In genomic region chr2:163534958-163535524, GRCm38 (mm10) we compare ENCODE assay signal across 8 mouse cellular contexts. TPM values are rescaled to one million over a fixed set of nuclear protein-coding genes. Genes with fewer than 3 reads are reported as not detected.
A peak's percentile ranks its signal among the peaks of the same experiment; 100 is the strongest.
DNase-seq lines count a peak whose midpoint lies in the region; ATAC-seq and TF ChIP-seq lines count a peak whose summit lies in the region.

No protein-coding gene starts in this region.

- peak; percentile 80 for ATAC-seq in erythroid progenitor cell, adult 5-6 weeks (replicated peaks; ENCODE audit: low FRiP score, poor library complexity, severe bottlenecking)
- no peak for ATAC-seq in heart, embryonic 13.5 days (ENCODE audit: extremely low read depth, insufficient number of reproducible peaks, low FRiP score, low TSS enrichment)
- ATAC-seq in kidney, postnatal 0 days (replicated peaks; ENCODE audit: low FRiP score, low read depth), result peak; percentile 89
- ATAC-seq in liver, embryonic 11.5 days (replicated peaks; ENCODE audit: low FRiP score), result peak; percentile 53

- 10% methylated on average over 22 of the region's 22 CpGs for WGBS in heart, embryonic 13.5 days
- 4% methylated on average over 22 of the region's 22 CpGs for WGBS in kidney, postnatal 0 days
- WGBS in liver, embryonic 11.5 days, result 8% methylated on average over 22 of the region's 22 CpGs

- H3K27me3 ChIP-seq in heart, embryonic 13.5 days (replicated peaks), result peaks cover 53% of the 10 kb centered on the region
- H3K27me3 ChIP-seq in kidney, postnatal 0 days (ENCODE audit: insufficient read depth, low read length), result no peaks in the 10 kb centered on the region
- no peaks in the 10 kb centered on the region for H3K27me3 ChIP-seq in liver, embryonic 11.5 days (replicated peaks; ENCODE audit: control insufficient read depth, insufficient read depth, low read length)
- peaks cover 53% of the 10 kb centered on the region for H3K27me3 ChIP-seq in myocyte (ENCODE audit: control insufficient read depth, insufficient read depth, insufficient read length)

- peak overlapping the region; percentile 44 for H3K4me3 ChIP-seq in heart, embryonic 13.5 days
- H3K4me3 ChIP-seq in kidney, postnatal 0 days (replicated peaks; ENCODE audit: low read depth, low read length), result 0 out of 2 replicates have a peak overlapping the region, but pooled peaks have one; percentile 13
- peak overlapping the region; percentile 21; the same call in 1 of the 2 replicates for H3K4me3 ChIP-seq in liver, embryonic 11.5 days (ENCODE audit: low read depth, low read length)
- H3K4me3 ChIP-seq in myocyte, result no peak overlapping the region

- peaks cover 7% of the 10 kb centered on the region for H3K4me1 ChIP-seq in heart, embryonic 13.5 days
- H3K4me1 ChIP-seq in kidney, postnatal 0 days (replicated peaks; ENCODE audit: insufficient read depth, low read length), result no peaks in the 10 kb centered on the region
- no peaks in the 10 kb centered on the region; the same call in 1 of the 2 replicates for H3K4me1 ChIP-seq in liver, embryonic 11.5 days (replicated peaks; ENCODE audit: control insufficient read depth, insufficient read depth, low read length)

- H3K9ac ChIP-seq in heart, embryonic 13.5 days, result peak overlapping the region; percentile 72
- H3K9ac ChIP-seq in kidney, postnatal 0 days (ENCODE audit: low read depth, low read length), result 0 out of 2 replicates have a peak overlapping the region, but pooled peaks have one; percentile 14
- no peak overlapping the region for H3K9ac ChIP-seq in liver, embryonic 11.5 days (ENCODE audit: low read depth, low read length)

- no peak overlapping the region for H3K27ac ChIP-seq in heart, embryonic 13.5 days (replicated peaks)
- H3K27ac ChIP-seq in kidney, postnatal 0 days, result peak overlapping the region; percentile 21; the same call in 1 of the 2 replicates
- no peak overlapping the region for H3K27ac ChIP-seq in liver, embryonic 11.5 days (ENCODE audit: low read depth, low read length)

- peak overlapping the region; percentile 72 for H3K4me2 ChIP-seq in heart, embryonic 13.5 days
- peak overlapping the region; percentile 58 for H3K4me2 ChIP-seq in kidney, postnatal 0 days (ENCODE audit: low read length)
- H3K4me2 ChIP-seq in liver, embryonic 11.5 days, result peak overlapping the region; percentile 62
- H3K4me2 ChIP-seq in myocyte (ENCODE audit: low read depth), result peak overlapping the region; percentile 64

- peak; percentile 96 for TF ChIP-seq CTCF in kidney, postnatal 0 days (IDR thresholded peaks at IDR 0.05; ENCODE audit: low read depth)

- no peaks in the 10 kb centered on the region for H3K79me2 ChIP-seq in myocyte (ENCODE audit: control insufficient read depth, insufficient read depth)

- peak; percentile 86 for DNase-seq in CD4-positive, CD25-positive, alpha-beta regulatory T cell, adult 2 months (ENCODE audit: low read depth, low spot score)
- DNase-seq in brain, embryonic 18.5 days (ENCODE audit: low read depth, low spot score), result peak; percentile 71
- peak; percentile 92 for DNase-seq in kidney, postnatal 0 days (ENCODE audit: low spot score)
- DNase-seq in liver, embryonic 11.5 days (ENCODE audit: low spot score), result peak; percentile 80
- DNase-seq in spleen, postnatal 4 days (ENCODE audit: low spot score in 2 of 2), result peak; percentile 81 to 94

- no peak for TF ChIP-seq POLR2A in myocyte (IDR thresholded peaks at IDR 0.05; ENCODE audit: insufficient read length, low read depth)

- H3K36me3 ChIP-seq in heart, embryonic 13.5 days, result no peaks in the 10 kb centered on the region
- H3K36me3 ChIP-seq in kidney, postnatal 0 days (ENCODE audit: insufficient read depth, low read length), result no peaks in the 10 kb centered on the region
- no peaks in the 10 kb centered on the region for H3K36me3 ChIP-seq in liver, embryonic 11.5 days (ENCODE audit: control insufficient read depth, insufficient read depth, low read length)
- no peaks in the 10 kb centered on the region for H3K36me3 ChIP-seq in myocyte (ENCODE audit: control insufficient read depth, insufficient read depth)

- no peaks in the 10 kb centered on the region for H3K9me3 ChIP-seq in heart, embryonic 13.5 days
- H3K9me3 ChIP-seq in kidney, postnatal 0 days (replicated peaks; ENCODE audit: low read length), result no peaks in the 10 kb centered on the region
- no peaks in the 10 kb centered on the region for H3K9me3 ChIP-seq in liver, embryonic 11.5 days (ENCODE audit: control insufficient read depth, low read length)

- no peak overlapping the region for H3ac ChIP-seq in myocyte (ENCODE audit: control insufficient read depth, insufficient read length)

TF ChIP-seq in myocyte, 11 proteins besides CTCF, POLR2A, EP300 and RAD21:
- no peak for TF ChIP-seq MYOD1 (IDR thresholded peaks at IDR 0.05; ENCODE audit: control insufficient read depth in 1 of 3, insufficient read length in 2 of 3, low read depth in 2 of 3)
- no peak for TF ChIP-seq POLR2AphosphoS2 (IDR thresholded peaks at IDR 0.05; ENCODE audit: insufficient read length, low read depth)
- no peak for TF ChIP-seq USF1 (IDR thresholded peaks at IDR 0.05; ENCODE audit: low read depth)
- no peak for TF ChIP-seq TCF3 (IDR thresholded peaks at IDR 0.05; ENCODE audit: insufficient read length, low read depth)
- no peak for TF ChIP-seq MYOG (IDR thresholded peaks at IDR 0.05; ENCODE audit: control insufficient read depth in 1 of 3, insufficient read depth in 1 of 3, insufficient read length in 2 of 3, low read depth in 2 of 3)
- TF ChIP-seq SRF (IDR thresholded peaks at IDR 0.05; ENCODE audit: control insufficient read depth, insufficient read length, low read depth), result no peak
- no peak for TF ChIP-seq MAX (IDR thresholded peaks at IDR 0.05; ENCODE audit: low read depth)
- no peak for TF ChIP-seq E2F4 (IDR thresholded peaks at IDR 0.05; ENCODE audit: insufficient read depth)
- no peak for TF ChIP-seq CEBPB (IDR thresholded peaks at IDR 0.05; ENCODE audit: insufficient read depth, poor library complexity, severe bottlenecking)
- TF ChIP-seq REST (IDR thresholded peaks at IDR 0.05; ENCODE audit: insufficient read depth, insufficient read length), result no peak
- TF ChIP-seq TCF12 (IDR thresholded peaks at IDR 0.05; ENCODE audit: insufficient read depth, poor library complexity, severe bottlenecking), result no peak

RNA-seq across cellular contexts. Expression of gene Hnf4a, which starts 28.4 kb away (rescaled TPM):
- total RNA-seq in erythroid progenitor cell, adult 5-6 weeks (2015; ENCODE audit: low replicate concordance), result not detected in 2 replicates
- total RNA-seq in erythroid progenitor cell, adult 5-6 weeks (2017; ENCODE audit: low replicate concordance), result not detected in 2 replicates
- 0.20 and 0.71 TPM in 2 replicates for polyA plus RNA-seq in heart, embryonic 13.5 days (2015; fragmentation: Nextera tagmentation; extraction: Ambion mirVana)
- polyA plus RNA-seq in kidney, postnatal 0 days (2015; fragmentation: Nextera tagmentation; extraction: Ambion mirVana), result 21.6 and 24.3 TPM in 2 replicates
- polyA plus RNA-seq in liver, embryonic 11.5 days (2014; fragmentation: Nextera tagmentation; extraction: Ambion mirVana), result 18.9 and 20.0 TPM in 2 replicates
- polyA plus RNA-seq in myocyte (2012; fragmentation: generic; extraction: Trizol), result not detected

RNA-seq across cellular contexts. Expression of gene R3hdml, which starts 42.9 kb away (rescaled TPM):
- total RNA-seq in erythroid progenitor cell, adult 5-6 weeks (2015; ENCODE audit: low replicate concordance), result not detected in 2 replicates
- total RNA-seq in erythroid progenitor cell, adult 5-6 weeks (2017; ENCODE audit: low replicate concordance), result not detected in 2 replicates
- polyA plus RNA-seq in heart, embryonic 13.5 days (2015; fragmentation: Nextera tagmentation; extraction: Ambion mirVana), result not detected in 2 replicates
- polyA plus RNA-seq in kidney, postnatal 0 days (2015; fragmentation: Nextera tagmentation; extraction: Ambion mirVana), result 27.4 and 29.8 TPM in 2 replicates
- not detected in 2 replicates for polyA plus RNA-seq in liver, embryonic 11.5 days (2014; fragmentation: Nextera tagmentation; extraction: Ambion mirVana)
- polyA plus RNA-seq in myocyte (2012; fragmentation: generic; extraction: Trizol), result 44.0 TPM

Comparison
In these comparisons a context has a peak if more than half of its experiments do, and no peak if none do; other contexts are left out.
1. RNA of gene Hnf4a, which starts 28.4 kb away (polyA plus RNA-seq): 21.6 to 24.3 TPM in kidney, postnatal 0 days and 18.9 to 20.0 TPM in liver, embryonic 11.5 days; 0.20 to 0.71 TPM in heart, embryonic 13.5 days and not detected in myocyte (single experiment); every median in the first group is over 10 times any median in the second.
2. RNA of gene R3hdml, which starts 42.9 kb away (polyA plus RNA-seq): 44.0 TPM in myocyte (single experiment) and 27.4 to 29.8 TPM in kidney, postnatal 0 days; not detected in heart, embryonic 13.5 days and not detected in liver, embryonic 11.5 days; every median in the first group is over 10 times any median in the second.
3. Peak in every context shown above with its lines, with median percentiles within 50 percentile points of each other: DNase-seq and H3K4me2 ChIP-seq.